Mouse (Mus musculus) hindbrain, embryonic 14.5 days (tissue): Measurements from ENCODE around the gene Dennd4b. TPM values are rescaled to one million over a fixed set of nuclear protein-coding genes. Genes with fewer than 3 reads are reported as not detected.
"Not testable (repeated sequence)": the region's sequence is repeated elsewhere in the genome, so short reads cannot be mapped to it uniquely, and the experiment has no call there.

Experiments used
- ATAC-seq: fragments of 200-750 bp; cut with Nextera tagmentation; 2 replicates; pipeline ENCODE4 v1.8.0; 2017; ENCODE audit warnings: moderate number of reproducible peaks, mild to moderate bottlenecking, moderate TSS enrichment, moderate library complexity; ENCODE audit not compliant: low FRiP score
- DNase-seq: peaks from one replicate; pipeline ENCODE4 v3.0.0-alpha.2; 2015; ENCODE audit warnings: low spot score
- H3K27ac ChIP-seq: fragments of 300-500 bp; sonication (generic); 2 replicates; pipeline ENCODE4 v1.5.1; 2014; ENCODE audit warnings: mild to moderate bottlenecking, moderate library complexity
- H3K27me3 ChIP-seq: fragments of 300-500 bp; sonication (generic); 2 replicates; pipeline ENCODE4 v1.6.1; 2014; ENCODE audit warnings: mild to moderate bottlenecking, low read length, mixed read lengths; ENCODE audit not compliant: control insufficient read depth, insufficient read depth
- H3K36me3 ChIP-seq: fragments of 300-500 bp; sonication (generic); replicated peaks from 2 replicates; pipeline ENCODE4 v1.6.1; 2014; ENCODE audit not compliant: control insufficient read depth, insufficient read depth
- H3K4me1 ChIP-seq: fragments of 300-500 bp; sonication (generic); replicated peaks from 2 replicates; pipeline ENCODE4 v1.6.1; 2014; ENCODE audit warnings: antibody characterized with exemption, low read length, mixed read lengths; ENCODE audit not compliant: control insufficient read depth, insufficient read depth
- H3K4me2 ChIP-seq: fragments of 300-500 bp; sonication (generic); replicated peaks from 2 replicates; pipeline ENCODE4 v1.6.1; 2014; ENCODE audit warnings: mild to moderate bottlenecking, moderate library complexity
- H3K4me3 ChIP-seq: fragments of 300-500 bp; sonication (generic); replicated peaks from 2 replicates; pipeline ENCODE4 v1.5.1; 2014; ENCODE audit warnings: mild to moderate bottlenecking, low read length
- H3K9ac ChIP-seq: fragments of 300-500 bp; sonication (generic); 2 replicates; pipeline ENCODE4 v1.6.1; 2014
- H3K9me3 ChIP-seq: fragments of 300-500 bp; sonication (generic); 2 replicates; pipeline ENCODE4 v1.6.1; 2016; ENCODE audit warnings: low read length; ENCODE audit not compliant: control insufficient read depth
- WGBS: fragments of 180-500 bp; shearing (Covaris S2); extraction: QIAGEN DNeasy Blood & Tissue Kit; methylation state at CpG from one replicate; pipeline ENCODE4 v1.1.7; 2014; 5-methylcytosine and 5-hydroxymethylcytosine counted together
- polyA plus RNA-seq: library from polyadenylated mRNA; unstranded; fragments of >200 nt; fragmentation: Nextera tagmentation; extraction: Ambion mirVana; gene quantifications from 2 replicates; pipeline ENCODE4 v1.2.1, GENCODE M21; 2014

Dennd4b gene
- polyA plus RNA-seq, 1 experiment from 2014 or later, result 7.1 TPM

DNA sequence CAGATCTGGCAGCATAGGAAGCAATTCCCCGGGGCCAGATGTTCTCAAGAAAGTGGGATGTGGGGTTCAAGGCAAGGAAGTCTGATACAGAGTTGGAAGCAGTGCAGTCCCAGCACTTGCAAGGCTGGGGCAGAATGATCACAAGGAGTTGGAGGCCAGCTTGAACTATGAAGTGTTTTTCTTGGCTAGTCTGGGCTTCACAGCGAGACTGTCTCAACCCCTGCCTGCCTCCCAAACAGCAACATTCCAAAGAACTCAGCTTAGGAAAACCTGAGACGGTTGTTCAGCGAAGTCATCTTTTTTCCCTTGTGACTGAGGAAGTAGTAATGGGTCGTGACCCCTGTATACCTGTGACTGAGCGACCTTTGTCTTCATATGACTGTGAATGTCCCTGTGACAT, 14.2 kb upstream of the Dennd4b start:
- no peaks in the 10 kb centered on the region for H3K27me3 ChIP-seq
- peaks cover 21% of the 10 kb centered on the region for H3K4me1 ChIP-seq
- H3K9me3 ChIP-seq, result no peaks in the 10 kb centered on the region
- 92% methylated on average over 6 of the region's 6 CpGs for WGBS
- H3K9ac ChIP-seq, result no peak overlapping the region
- H3K27ac ChIP-seq, result no peak overlapping the region
- peaks cover 20% of the 10 kb centered on the region for H3K36me3 ChIP-seq
- DNase-seq, result no peak
- ATAC-seq, result no peak
- H3K4me3 ChIP-seq, result no peak overlapping the region
- H3K4me2 ChIP-seq, result no peak overlapping the region

DNA sequence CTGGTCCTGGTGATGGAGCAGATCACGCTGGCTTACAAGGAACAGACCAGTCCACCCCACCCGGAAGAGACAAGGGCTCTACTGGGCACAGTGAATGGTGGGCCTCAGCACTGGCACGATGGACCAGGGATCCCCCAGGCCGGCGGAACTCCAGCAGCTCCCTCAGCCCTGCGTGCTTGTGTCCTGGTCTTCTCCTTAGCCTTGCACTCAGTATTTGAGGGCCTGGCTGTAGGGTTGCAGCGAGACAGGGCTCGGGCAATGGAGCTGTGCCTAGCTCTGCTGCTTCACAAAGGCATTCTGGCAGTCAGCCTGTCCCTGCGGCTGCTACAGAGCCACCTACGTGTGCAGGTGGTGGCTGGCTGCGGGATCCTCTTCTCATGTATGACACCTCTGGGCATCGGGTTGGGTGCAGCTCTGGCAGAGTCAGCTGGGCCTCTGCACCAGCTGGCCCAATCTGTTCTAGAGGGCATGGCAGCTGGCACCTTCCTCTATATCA, 13.2 kb upstream of the Dennd4b start:
- DNase-seq, H3K4me2 ChIP-seq, ATAC-seq, H3K27me3 ChIP-seq, H3K4me3 ChIP-seq, H3K9ac ChIP-seq, H3K9me3 ChIP-seq, H3K27ac ChIP-seq: not testable (repeated sequence)
- 98% methylated on average over 8 of the region's 12 CpGs for WGBS
- Histone ChIP-seq H3K36me3 (peaks cover 20% of the 10 kb centered on the region), H3K4me1 (peaks cover 26% of the 10 kb centered on the region)

DNA sequence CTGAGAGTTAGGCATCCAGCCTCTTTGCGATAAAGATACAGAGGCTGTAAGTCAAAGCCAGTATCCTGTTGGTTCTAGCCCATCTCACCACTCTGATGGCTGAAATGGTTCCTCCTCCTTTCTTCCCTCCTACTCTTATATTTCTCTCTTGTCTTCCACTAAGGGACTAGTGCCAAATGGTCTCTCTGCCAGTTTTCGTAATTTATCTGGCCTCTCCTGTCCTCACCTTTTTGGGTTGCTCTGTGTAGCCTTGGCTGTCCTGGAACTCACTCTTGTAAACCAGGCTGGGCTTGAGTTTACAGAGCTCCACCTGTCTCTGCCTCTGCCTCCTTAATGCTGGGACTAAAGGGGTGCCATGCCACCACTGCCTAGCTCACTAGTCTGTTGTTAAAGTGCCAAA, 12.3 kb upstream of the Dennd4b start:
- whole genome bisulfite sequencing, result 84% methylated on average over 2 of the region's 2 CpGs
- DNase-seq, H3K27ac ChIP-seq, H3K9ac ChIP-seq, H3K4me2 ChIP-seq, H3K27me3 ChIP-seq, H3K9me3 ChIP-seq, H3K4me3 ChIP-seq, ATAC-seq: not testable (repeated sequence)
- Histone ChIP-seq H3K4me1 (peaks cover 23% of the 10 kb centered on the region), H3K36me3 (peaks cover 27% of the 10 kb centered on the region)

DNA sequence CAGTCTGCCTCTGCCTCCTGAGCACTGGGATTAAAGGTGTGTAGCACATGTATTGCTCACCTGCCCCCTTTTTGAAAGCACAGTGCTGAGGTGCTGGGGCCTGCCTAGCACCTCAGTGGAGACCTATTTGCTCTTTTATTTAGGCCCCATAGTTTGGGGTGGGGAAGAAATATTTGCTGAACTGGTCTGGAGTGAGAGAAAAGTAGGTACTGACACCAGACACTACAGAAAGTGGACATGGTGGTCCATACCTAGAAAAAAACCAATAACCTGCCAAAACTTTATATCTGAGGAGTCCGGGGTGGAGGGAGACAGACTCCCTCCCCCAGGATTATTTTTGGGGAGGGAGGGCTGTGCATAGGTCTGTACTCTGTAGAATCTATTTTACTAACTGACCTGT, 11.8 kb upstream of the Dennd4b start:
- peaks cover 23% of the 10 kb centered on the region for H3K4me1 ChIP-seq
- H3K9ac ChIP-seq, result peak overlapping the region; percentile 92; the same call in 1 of the 2 replicates
- H3K27me3 ChIP-seq, H3K9me3 ChIP-seq, DNase-seq: not testable (repeated sequence)
- H3K27ac ChIP-seq, result 0 out of 2 replicates have a peak overlapping the region, but pooled peaks have one; percentile 55
- 95% methylated on average over 1 of the region's 1 CpGs for WGBS
- peak overlapping the region; percentile 90 for H3K4me2 ChIP-seq
- ATAC-seq, result peak; percentile 0; the same call in 1 of the 2 replicates
- H3K36me3 ChIP-seq, result peaks cover 32% of the 10 kb centered on the region
- peak overlapping the region; percentile 81; the same call in 1 of the 2 replicates for H3K4me3 ChIP-seq

DNA sequence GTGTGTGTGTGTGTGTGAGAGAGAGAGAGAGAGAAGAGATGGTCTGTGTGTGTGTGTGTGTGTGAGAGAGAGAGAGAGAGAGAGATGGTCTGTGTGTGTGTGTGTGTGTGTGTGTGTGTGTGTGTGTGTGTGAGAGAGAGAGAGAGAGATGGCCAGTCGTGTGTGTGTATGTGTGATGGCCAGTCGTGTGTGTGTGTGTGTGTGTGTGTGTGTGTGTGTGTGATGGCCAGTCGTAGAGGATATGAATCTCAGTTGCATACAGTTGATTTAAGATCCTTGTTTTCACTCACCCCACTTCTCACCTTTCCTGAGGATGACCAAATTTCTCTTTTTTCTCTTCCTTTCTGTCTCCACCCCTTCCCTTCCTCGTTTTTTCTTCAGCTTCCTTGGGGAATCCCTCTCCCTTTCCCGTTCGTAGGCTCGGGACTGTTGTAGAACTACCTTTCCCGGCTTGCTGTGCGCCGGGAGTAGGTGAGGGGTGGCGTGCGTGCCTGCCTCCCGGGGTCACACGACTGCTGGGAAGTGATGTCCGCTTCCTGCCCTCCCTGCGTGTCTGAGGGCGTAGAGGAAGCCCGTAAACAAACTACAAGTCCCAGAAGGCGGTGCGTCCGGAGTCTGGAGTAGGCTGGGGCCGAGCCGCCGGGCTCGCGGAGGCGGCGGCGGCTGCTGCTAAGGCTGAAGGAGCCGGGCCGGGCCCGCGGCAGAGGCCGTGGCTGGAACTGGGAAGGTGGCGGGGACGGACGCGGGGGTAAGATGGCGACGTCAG, 11.1 kb upstream of the Dennd4b start, which contains the start of gene Crtc2:
Gene Crtc2 (plus strand): TSS at position 511 of the 766 bp plus-strand sequence.
- peak; percentile 93 for DNase-seq
- Histone ChIP-seq H3K27ac (peak within 1 kb of the TSS; percentile 55), H3K9me3 (no peaks in the 10 kb centered on the region), H3K4me3 (peak within 1 kb of the TSS; percentile 81), H3K4me1 (peaks cover 18% of the 10 kb centered on the region), H3K36me3 (peaks cover 39% of the 10 kb centered on the region), H3K4me2 (peak within 1 kb of the TSS; percentile 90), H3K27me3 (no peaks in the 10 kb centered on the region), H3K9ac (peak within 1 kb of the TSS; percentile 92)
- WGBS, result 1% methylated on average over 40 of the region's 40 CpGs
- peak; percentile 97 for ATAC-seq

DNA sequence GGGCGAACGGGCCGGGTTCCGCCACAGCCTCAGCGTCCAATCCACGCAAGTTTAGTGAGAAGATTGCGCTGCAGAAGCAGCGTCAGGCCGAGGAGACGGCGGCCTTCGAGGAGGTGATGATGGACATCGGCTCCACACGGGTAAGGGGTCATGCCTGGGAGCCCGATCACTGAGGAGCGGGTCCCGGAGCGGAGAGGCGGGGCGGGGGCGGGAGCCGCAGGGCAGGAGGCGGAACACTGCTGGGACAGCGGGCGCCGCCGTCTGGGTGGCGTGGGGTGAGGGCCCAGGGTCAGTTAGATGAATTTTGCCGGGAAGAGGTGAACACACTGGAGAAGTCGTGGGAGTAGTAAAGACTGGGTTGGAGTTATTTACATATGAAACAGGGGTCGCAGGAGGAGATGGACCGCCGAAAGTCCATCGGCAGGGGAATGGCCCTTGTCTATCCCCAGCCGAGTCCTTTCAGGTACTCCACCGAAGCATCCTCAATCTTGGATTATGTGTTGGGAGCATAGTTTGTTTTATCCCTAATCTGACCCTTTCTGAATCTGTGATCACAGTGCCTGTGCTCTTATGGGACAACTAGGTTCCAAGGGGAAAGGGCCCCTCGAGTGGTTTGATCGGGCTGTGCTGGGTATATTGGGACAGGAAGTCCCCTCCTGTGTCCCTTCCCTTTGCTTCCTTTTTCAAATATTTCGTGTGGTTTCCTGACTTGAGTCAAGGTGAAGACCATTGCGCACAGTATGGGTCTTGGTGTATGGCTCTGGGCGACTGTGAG, 10.4 kb upstream of the Dennd4b start:
- no peaks in the 10 kb centered on the region for H3K9me3 ChIP-seq
- ATAC-seq, result peak; percentile 59
- H3K4me2 ChIP-seq, result peak overlapping the region; percentile 90
- under 1% methylated on average over 37 of the region's 41 CpGs for WGBS
- H3K36me3 ChIP-seq, result peaks cover 44% of the 10 kb centered on the region
- H3K27me3 ChIP-seq, result no peaks in the 10 kb centered on the region
- H3K4me1 ChIP-seq, result peaks cover 17% of the 10 kb centered on the region
- H3K27ac ChIP-seq, result peak overlapping the region; percentile 52
- no peak for DNase-seq
- H3K9ac ChIP-seq, result peak overlapping the region; percentile 92
- H3K4me3 ChIP-seq, result peak overlapping the region; percentile 81

DNA sequence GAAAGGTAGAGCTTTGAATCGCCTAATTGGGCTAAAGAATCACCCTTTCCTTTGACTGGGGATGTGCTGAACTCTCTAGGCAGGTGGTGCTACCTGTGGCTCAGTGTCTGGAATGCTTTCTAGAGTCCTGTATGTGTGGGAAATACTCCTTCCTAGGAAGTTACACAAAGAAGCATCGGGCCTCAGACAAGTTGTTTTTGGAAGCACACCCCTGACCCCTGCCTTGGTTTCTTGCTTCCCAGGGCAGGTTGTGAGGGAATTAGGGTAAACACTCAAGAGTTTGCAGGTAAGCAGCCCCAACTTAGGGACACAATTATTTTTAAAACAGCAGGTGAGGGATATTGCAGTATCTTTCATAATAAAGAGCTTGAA, 9.8 kb upstream of the Dennd4b start:
- Histone ChIP-seq H3K4me1 (peaks cover 17% of the 10 kb centered on the region), H3K27me3 (no peaks in the 10 kb centered on the region), H3K9ac (peak overlapping the region; percentile 92), H3K9me3 (no peaks in the 10 kb centered on the region), H3K27ac (no peak overlapping the region), H3K36me3 (peaks cover 48% of the 10 kb centered on the region), H3K4me3 (peak overlapping the region; percentile 81), H3K4me2 (peak overlapping the region; percentile 90)
- 18% methylated on average over 2 of the region's 2 CpGs for WGBS
- DNase-seq (no peak), ATAC-seq (no peak)

DNA sequence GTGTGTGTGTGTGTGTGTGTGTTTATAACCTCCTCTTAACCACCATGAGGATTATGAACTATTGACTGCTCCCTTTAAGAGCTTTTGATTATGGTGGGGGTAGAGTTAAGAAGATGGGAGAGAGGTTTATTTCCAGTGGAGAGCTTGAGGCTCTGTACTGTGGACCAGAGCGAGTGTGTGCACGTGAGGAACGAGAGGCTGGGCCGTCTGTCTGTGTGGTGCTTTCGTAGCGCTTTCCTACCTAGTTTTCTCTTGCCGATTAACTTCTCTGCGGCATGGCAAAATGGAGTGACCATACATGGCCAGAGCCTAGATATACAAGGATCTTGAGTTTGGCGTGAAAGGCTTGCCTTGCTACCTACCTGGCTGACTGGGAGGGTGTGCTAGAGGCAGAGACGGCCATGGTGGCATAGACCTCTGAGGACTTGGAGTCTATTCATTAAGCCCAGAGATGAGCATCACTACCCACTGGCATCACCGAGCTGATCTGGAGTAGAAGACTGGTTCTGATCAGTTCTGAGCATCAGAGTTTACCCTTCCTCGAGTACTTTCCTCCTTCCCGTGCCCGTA, 9.1 kb upstream of the Dennd4b start:
- ATAC-seq (no peak), DNase-seq (no peak)
- Histone ChIP-seq H3K36me3 (peaks cover 49% of the 10 kb centered on the region), H3K27me3 (no peaks in the 10 kb centered on the region), H3K4me2 (peak overlapping the region; percentile 90), H3K9me3 (no peaks in the 10 kb centered on the region), H3K9ac (no peak overlapping the region), H3K4me1 (peaks cover 17% of the 10 kb centered on the region), H3K27ac (no peak overlapping the region), H3K4me3 (peak overlapping the region; percentile 81; the same call in 1 of the 2 replicates)
- 96% methylated on average over 14 of the region's 14 CpGs for WGBS
